Mouse (Mus musculus) spleen, postnatal 14 days (tissue): ENCODE results near the gene Agap1.
"Not testable (repeated sequence)": the region's sequence is repeated elsewhere in the genome, so short reads cannot be mapped to it uniquely, and the experiment has no call there.

ENCODE experiments used
- DNase-seq, 2 experiments: peaks; one replicate each; pipeline ENCODE4 v3.0.0; 2021 to 2022; ENCODE audit warnings: low spot score in 2 of 2

Agap1 gene

GRCm38 (mm10) chr1:89501891-89502290 lies 47.3 kb downstream of the Agap1 start:
- not testable (repeated sequence) for DNase-seq

DNA sequence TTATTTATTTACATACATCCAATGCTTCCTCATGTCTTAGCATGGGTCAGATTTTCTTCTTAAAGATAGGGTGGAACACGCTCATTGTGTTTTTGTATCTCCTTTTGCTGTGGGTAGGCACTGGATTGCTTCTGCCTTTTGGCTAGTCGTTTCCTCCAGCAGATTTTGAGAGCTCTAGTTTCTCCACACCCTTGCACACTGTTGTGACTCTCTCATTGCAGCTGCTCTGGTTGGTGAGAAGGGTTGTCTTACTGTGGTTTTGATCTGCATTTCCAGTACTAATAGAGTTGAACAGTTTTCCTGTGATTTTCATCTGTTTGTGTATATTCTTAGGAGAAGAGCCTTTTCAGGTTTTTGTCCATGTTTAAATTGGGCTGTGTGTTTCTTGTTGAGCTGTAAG lies 54.6 kb downstream of the Agap1 start:
- no peak for DNase-seq

DNA sequence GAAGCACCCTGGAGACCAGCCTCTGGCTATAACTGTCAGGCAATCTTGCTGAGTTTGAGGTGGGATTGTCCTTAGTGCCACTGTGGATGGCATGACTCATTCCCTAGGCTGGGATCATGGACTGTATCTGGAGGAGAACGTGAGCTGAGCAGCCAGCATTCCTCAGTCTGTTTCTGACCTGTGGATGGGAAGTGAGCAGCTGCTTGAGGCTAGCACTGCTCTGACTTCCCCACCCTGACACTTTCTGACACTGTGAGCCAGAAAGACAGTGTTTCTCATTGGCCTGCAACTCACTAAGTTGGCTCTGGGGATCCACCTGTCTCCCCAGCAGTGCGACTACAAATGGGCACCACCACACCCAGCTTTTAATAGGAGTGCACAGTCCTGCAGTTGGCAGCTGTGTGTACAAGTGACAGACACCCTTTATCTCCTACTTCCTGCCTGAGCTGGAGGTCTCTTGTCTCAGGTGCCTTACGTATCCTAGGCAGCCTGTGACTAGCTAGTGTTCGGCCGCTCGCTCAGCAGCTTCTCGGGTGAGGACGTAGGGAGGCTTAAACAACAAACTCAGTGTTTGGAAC lies 55.2 kb downstream of the Agap1 start:
- no peak for DNase-seq

DNA sequence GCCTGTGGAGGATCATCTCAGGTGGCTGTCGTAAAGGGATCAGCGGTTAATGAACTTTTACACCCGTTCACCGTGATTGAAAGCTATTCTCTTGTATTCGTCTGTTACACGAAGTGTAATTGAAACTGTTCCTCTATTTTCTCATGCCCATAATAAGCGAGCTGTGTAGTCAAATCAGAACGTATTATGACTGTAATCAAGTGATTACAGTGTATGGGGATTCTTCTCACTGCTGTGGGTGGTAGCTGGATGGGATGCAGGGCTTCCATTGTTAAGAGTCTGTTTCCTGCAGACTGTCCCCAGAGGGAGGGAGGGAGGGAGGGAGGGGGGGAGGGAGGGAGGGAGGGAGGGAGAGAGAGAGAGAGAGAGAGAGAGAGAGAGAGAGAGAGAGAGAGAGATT lies 56.1 kb downstream of the Agap1 start:
- DNase-seq: no peak

DNA sequence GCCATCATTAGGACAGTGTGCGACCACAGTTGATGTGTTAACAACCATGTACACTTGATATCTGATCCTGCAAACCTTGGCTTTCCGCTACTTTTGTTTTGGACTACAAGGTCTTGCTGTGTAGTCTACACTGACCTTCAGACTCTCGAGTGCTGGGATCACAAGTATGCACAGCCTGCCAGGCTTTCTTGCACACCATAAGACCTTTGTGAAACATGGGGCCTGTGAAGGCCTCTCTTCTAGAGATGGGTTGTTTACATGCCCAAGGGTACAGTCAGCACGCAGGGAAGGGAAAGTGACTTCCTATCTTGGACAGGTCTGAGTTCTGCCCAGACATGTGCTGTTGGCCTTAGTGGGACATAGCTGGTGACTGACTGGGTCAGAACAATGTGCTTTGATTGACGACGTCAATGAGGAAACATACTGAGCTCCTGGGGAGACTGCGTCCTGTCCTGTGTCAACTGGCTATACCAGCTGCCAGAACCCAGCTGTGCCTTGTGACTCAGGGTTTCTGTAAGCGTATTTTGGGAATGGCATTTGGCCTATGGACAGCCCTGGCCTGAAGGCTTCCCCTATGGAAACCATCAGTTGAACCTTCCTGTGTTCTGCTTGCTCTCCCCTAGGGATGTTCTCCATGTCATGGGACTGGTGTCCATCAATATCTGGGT lies 59.1 kb downstream of the Agap1 start:
- DNase-seq: no peak

GRCm38 (mm10) chr1:89515808-89516560 lies 61.4 kb downstream of the Agap1 start:
- no peak for DNase-seq

DNA sequence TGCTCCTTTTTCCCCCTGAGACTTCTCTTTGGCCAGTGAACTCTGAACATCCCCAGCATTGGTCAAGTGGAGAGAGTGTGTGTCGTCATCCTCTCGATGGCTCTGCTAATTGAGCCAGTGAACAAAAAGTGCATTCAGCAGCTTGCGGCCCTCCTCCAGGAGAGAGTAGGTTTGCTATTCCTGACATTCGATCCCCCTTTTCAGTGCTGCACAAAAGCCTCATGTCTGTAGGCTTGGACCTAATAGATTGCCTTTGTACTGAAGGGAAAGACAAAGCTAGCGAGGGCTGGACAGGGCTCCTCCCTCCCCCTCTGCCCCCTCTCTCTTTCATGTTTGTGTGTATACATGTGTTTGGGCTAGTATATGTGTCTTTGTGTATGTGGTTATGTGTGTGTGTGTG lies 63.2 kb downstream of the Agap1 start:
- no peak for DNase-seq

- DNase-seq: no peak
These were observed 65.5 kb downstream of the Agap1 start for GRCm38 (mm10) chr1:89519914-89520643.

DNA sequence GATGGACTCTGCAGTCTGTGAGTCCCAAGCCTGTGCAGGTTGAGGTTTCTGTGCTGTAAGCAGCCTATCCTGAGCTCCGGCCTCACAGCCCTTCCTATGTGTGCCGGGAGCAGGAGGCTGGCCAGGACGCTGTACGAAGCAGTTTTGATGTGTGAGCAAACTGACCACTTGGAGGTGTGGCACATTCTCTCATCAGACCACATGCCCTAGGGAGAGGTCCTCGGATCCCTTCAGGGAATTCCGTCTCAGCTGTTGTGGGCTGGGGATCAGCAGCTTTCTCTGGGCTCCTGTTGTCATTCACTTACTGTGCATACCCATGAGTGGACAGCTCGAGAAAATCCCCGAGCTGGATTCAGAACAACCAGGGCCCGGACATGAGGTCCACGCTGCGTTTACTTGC lies 66.8 kb downstream of the Agap1 start:
- no peak for DNase-seq

GRCm38 (mm10) chr1:89521935-89522535 lies 67.4 kb downstream of the Agap1 start:
- DNase-seq: no peak

DNA sequence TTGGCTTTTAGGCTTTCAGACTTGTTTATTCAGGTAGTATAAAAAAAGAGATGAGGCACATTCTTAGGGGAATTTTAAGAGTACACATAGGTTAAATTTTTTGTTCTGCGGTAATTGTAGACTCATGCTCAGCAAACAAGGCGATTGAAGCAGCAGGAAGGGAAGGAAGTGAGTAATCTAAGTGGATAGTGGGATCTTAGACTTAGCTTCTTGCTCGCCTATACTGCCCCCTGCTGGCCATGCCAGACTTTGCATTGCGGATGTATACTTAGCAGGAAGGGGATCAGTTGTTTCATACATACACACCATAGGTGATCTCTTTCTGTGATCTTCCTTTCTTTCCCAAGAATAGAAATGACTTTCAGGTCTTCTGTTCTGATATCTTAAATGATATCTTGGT lies 69.8 kb downstream of the Agap1 start:
- DNase-seq: peak; percentile 45 to 64

GRCm38 (mm10) chr1:89524998-89525397 lies 70.4 kb downstream of the Agap1 start:
- DNase-seq: no peak

- no peak for DNase-seq
These were observed 71.2 kb downstream of the Agap1 start for GRCm38 (mm10) chr1:89525825-89526224.

DNA sequence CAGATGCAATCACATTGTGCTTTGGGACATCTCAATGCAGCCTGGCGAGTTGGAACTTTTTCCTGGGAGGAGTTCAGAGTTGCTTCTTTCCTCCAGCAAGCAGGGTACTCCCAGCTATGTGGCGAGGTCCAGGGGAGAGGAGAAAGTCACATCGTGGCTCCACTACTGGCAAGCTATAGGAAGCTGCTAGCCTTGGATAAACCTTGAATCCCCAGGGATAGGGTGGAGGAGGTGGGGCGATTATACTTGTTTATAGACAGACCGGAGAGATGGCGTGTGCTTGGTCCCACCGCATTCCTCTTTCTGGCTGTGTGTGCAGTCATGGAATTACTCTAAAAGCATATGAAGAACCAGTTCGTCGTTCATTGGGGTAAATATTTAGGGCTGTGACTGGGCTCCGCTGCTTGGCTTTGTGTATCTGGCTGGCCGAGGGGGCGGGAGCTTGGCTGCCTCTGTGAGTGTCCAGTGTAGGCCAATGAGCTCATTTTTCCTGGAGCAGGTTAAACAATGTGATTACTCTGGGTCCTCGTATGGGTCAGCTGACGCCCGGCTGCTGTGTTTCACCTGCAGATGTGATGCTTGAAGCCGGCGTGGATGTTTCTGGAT lies 74.2 kb downstream of the Agap1 start:
- no peak for DNase-seq

DNA sequence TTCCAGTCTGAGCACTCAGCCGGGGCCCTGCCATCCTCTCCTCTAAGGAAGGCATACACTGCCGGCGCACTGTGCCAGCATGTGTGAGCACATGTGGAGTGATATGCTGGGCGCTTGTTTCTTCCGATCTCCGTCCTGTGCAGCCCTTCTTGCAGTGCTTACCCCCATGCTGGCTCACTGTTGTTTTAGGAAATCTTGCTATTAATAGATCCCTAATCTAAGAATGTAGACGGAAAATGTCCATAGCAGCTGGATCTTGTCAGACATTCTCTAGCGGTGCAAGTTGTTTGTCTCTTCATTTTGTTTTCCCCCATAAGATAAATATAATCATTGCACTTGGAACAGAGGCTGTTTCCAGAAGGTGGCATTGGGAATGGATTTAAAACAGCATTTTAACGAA lies 79.1 kb downstream of the Agap1 start:
- DNase-seq: no peak

- no peak for DNase-seq
These were observed 80.6 kb downstream of the Agap1 start for GRCm38 (mm10) chr1:89535206-89535605.

DNA sequence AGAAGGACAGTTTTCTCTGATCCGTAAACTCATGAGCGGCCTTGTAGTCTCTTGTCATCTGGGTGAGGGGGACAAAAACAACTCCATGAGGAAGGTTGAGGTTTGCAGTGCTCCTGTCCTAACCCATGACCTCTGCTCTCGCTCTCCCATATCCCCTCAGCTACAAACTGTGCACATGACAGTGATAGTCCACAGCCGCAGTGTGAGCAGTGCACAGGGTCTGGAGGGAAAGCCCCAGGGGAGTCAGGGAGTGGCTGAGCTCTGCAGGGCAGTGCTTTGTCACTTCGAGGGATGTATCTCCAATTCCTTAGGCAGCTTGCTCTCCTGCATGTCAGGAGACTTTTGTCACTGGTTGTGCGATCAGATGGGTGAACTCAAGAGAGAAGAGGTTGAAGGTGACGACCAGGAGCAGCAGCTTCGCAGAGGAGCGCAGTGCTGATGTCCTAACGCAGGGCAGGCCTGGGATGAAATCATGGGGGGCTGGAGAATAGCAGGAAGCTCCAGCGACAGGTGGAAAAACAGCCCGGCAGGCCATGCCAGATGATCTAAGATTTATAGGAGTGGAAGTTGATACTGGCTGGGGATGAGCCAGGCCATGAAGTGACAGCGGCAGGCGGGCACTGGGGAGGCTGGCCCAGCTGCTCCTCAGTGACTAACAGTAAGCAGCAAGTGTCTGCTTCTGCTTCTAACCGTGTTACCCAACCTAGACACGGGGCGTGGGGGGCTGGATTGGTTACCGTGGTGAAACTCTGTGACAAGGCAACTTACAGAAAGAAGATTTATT lies 83.7 kb downstream of the Agap1 start:
- DNase-seq: no peak

DNA sequence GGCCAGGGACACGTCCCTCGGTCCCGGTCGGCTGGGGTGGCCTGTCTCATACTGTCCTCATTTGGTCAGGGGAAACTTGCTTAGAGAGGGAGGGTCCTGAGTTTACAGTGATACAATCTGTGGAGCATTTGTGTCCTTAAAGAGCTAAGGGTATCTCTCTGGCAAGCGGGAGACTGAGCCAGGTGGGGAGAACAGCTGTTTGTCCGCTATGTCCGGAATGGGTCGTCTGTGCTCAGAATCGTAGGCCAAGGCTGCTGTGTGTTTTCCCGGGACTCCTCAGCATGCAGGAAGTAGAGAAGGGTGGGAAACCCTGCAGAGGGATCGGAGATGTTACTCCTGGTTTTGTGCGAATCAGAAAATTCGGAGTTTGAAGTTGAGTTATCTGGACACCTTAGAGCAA lies 84.5 kb downstream of the Agap1 start:
- DNase-seq: no peak

GRCm38 (mm10) chr1:89541151-89541550 lies 86.5 kb downstream of the Agap1 start:
- DNase-seq: no peak

- DNase-seq: no peak
These were observed 87.9 kb downstream of the Agap1 start for GRCm38 (mm10) chr1:89542464-89542863.

DNA sequence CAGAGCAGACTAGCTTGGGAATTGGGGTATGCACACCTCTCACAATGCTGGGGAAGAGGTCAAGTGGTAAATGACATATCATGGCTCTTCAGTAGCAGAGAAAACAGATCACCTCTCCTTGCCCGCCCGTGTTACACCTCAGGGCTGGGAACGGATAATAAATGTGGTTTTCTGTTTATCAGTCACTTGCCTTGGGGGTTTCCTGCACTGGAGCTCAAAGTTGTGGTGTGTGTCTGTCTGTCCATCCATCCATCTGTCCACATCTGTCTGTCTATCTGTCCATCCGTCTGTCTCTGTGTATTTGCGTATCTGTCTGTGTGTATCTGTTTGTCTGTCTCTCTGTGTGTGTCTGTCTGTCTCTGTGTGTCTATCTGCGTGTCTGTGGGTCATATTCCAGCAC lies 88.7 kb downstream of the Agap1 start:
- no peak for DNase-seq
